Mouse (Mus musculus): ENCODE results near the gene 2610021A01Rik. TPM values are rescaled to one million over a fixed set of nuclear protein-coding genes. Genes with fewer than 3 reads are reported as not detected.
"Not testable (repeated sequence)": the region's sequence is repeated elsewhere in the genome, so short reads cannot be mapped to it uniquely, and the experiment has no call there.

Gene 2610021A01Rik
- polyA plus RNA-seq, 1 experiment = 17.3 TPM

DNA sequence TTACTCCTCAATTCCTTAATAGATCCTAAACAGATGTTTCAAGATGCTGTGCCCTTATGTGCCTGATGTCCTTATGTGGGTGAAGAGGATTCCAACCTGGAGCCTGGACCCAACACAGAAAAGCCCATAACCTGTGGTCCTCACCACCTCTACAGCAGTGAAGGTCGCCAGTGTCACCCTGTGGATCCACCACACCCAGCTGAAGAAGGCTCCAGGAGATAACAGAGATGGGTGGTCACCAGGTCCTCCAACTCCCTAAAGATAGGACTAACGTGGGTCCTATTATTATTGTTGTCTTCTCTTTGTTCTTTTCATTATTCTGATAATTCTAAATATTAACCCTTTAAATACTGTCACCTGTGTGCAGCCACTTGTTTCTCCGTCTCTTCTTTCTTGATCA is 12.6 kb downstream of the 2610021A01Rik start:
- H3K27ac ChIP-seq (ENCODE audit: insufficient read depth, low read length) = no peak overlapping the region

GRCm38 (mm10) chr7:41616241-41616640 is 17.2 kb downstream of the 2610021A01Rik start:
- not testable (repeated sequence) for H3K4me3 ChIP-seq (replicated peaks; ENCODE audit: insufficient read depth, low read depth, low read length); H3K4me1 ChIP-seq (ENCODE audit: control insufficient read depth, insufficient read depth, low read length); DNase-seq; H3K27me3 ChIP-seq (ENCODE audit: control insufficient read depth, insufficient read depth, low read length); H3K27ac ChIP-seq (ENCODE audit: insufficient read depth, low read length)
- WGBS = 98% methylated on average over 1 of the region's 1 CpGs

More for the DNA sequence above, 12.6 kb downstream of the 2610021A01Rik start:
- 85% methylated on average over 3 of the region's 3 CpGs for WGBS
- DNase-seq = no peak
- H3K4me3 ChIP-seq (replicated peaks; ENCODE audit: insufficient read depth, low read depth, low read length) = no peak overlapping the region
- no peaks in the 10 kb centered on the region for H3K4me1 ChIP-seq (ENCODE audit: control insufficient read depth, insufficient read depth, low read length)
- H3K27me3 ChIP-seq (ENCODE audit: control insufficient read depth, insufficient read depth, low read length) = no peaks in the 10 kb centered on the region
- TF ChIP-seq POLR2A (IDR thresholded peaks at IDR 0.05; ENCODE audit: borderline replicate concordance, insufficient read depth, low read length) (no peak), CTCF (IDR thresholded peaks at IDR 0.05; ENCODE audit: borderline replicate concordance, insufficient read depth, low read depth, low read length) (no peak)

- Histone ChIP-seq H3K4me3 (replicated peaks; ENCODE audit: insufficient read depth, low read depth, low read length) (peak within 1 kb of the TSS; percentile 94), H3K27me3 (ENCODE audit: control insufficient read depth, insufficient read depth, low read length) (no peaks in the 10 kb centered on the region), H3K4me1 (ENCODE audit: control insufficient read depth, insufficient read depth, low read length) (no peaks in the 10 kb centered on the region), H3K27ac (ENCODE audit: insufficient read depth, low read length) (peak within 1 kb of the TSS; percentile 95)
- under 1% methylated on average over 27 of the region's 27 CpGs for WGBS
- peak; percentile 41; the same call in 1 of the 2 replicates for TF ChIP-seq CTCF (IDR thresholded peaks at IDR 0.05; ENCODE audit: borderline replicate concordance, insufficient read depth, low read depth, low read length)
- TF ChIP-seq POLR2A (IDR thresholded peaks at IDR 0.05; ENCODE audit: borderline replicate concordance, insufficient read depth, low read length) = peak; percentile 78
- peak; percentile 96 to 98 for DNase-seq
Measured at GRCm38 (mm10) chr7:41632409-41633220, 33.6 kb downstream of the 2610021A01Rik start, which contains the start of gene Zfp788. TSS of gene Zfp788 (plus strand) at chr7:41633203.

- 0% methylated on average over 26 of the region's 26 CpGs for WGBS
- DNase-seq = peak; percentile 96
- H3K4me1 ChIP-seq (ENCODE audit: control insufficient read depth, insufficient read depth, low read length) = no peaks in the 10 kb centered on the region
- TF ChIP-seq POLR2A (IDR thresholded peaks at IDR 0.05; ENCODE audit: borderline replicate concordance, insufficient read depth, low read length) (peak; percentile 77; the same call in 1 of the 2 replicates), CTCF (IDR thresholded peaks at IDR 0.05; ENCODE audit: borderline replicate concordance, insufficient read depth, low read depth, low read length) (no peak)
- no peaks in the 10 kb centered on the region for H3K27me3 ChIP-seq (ENCODE audit: control insufficient read depth, insufficient read depth, low read length)
- peak overlapping the region; percentile 94 for H3K4me3 ChIP-seq (replicated peaks; ENCODE audit: insufficient read depth, low read depth, low read length)
- peak overlapping the region; percentile 95 for H3K27ac ChIP-seq (ENCODE audit: insufficient read depth, low read length)
Measured at GRCm38 (mm10) chr7:41633221-41633984, 34.4 kb downstream of the 2610021A01Rik start.

DNA sequence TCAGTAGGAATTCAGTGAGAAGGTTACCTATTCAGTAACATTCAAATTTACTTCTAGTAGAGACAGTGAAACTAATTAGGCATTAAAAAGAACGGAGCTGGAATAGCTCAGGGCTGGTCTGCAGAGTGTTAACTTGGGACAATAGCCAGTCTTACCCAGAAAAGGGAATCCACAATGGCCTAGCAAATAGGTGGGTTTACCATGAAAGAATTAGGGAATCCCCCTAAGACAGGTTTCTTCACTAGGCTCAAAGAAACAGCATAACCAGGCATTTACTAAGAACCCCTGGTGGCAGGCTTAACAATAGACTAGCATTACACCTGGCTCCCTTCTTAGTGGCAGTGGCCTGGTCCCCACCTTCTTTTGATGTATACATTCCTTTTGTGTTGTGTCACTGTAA is 75.3 kb downstream of the 2610021A01Rik start:
- H3K4me3 ChIP-seq (replicated peaks; ENCODE audit: insufficient read depth, low read depth, low read length); DNase-seq; H3K4me1 ChIP-seq (ENCODE audit: control insufficient read depth, insufficient read depth, low read length); H3K27ac ChIP-seq (ENCODE audit: insufficient read depth, low read length); H3K27me3 ChIP-seq (ENCODE audit: control insufficient read depth, insufficient read depth, low read length): not testable (repeated sequence)
- WGBS = 55% methylated on average over 1 of the region's 1 CpGs

Other genes with a start within 250 kb of the 2610021A01Rik start
- gene AI987944, start 205.9 kb upstream of the 2610021A01Rik start, polyA plus RNA-seq (2012; rRNA removed) = 10.5 and 10.6 TPM in 2 replicates
- gene Vmn2r57, start 150.5 kb upstream of the 2610021A01Rik start, polyA plus RNA-seq (2012; rRNA removed) = 0.41 and 0.49 TPM in 2 replicates
- 0.10 and 0.17 TPM in 2 replicates for gene Gm20449, start 99.8 kb upstream of the 2610021A01Rik start, polyA plus RNA-seq (2012; rRNA removed)
- gene AW146154, start 99.3 kb upstream of the 2610021A01Rik start, polyA plus RNA-seq (2012; rRNA removed) = 4.8 and 4.9 TPM in 2 replicates
- not detected in 2 replicates for gene Gm6871, start 25.6 kb upstream of the 2610021A01Rik start, polyA plus RNA-seq (2012; rRNA removed)
- 20.2 and 21.1 TPM in 2 replicates for gene Zfp788, start 34.0 kb downstream of the 2610021A01Rik start, polyA plus RNA-seq (2012; rRNA removed)